Mouse (Mus musculus) lung, postnatal 0 days (tissue): ENCODE results near the gene Mvb12b.

Experiments used
- CTCF ChIP-seq: IDR thresholded peaks from 2 replicates; pipeline ENCODE4 v1.5.1; 2016; ENCODE audit warnings: antibody characterized with exemption, mild to moderate bottlenecking
- EP300 ChIP-seq: IDR thresholded peaks from 2 replicates; pipeline ENCODE4 v1.6.1; 2016; ENCODE audit warnings: antibody characterized with exemption, mild to moderate bottlenecking, control low read depth

DNA sequence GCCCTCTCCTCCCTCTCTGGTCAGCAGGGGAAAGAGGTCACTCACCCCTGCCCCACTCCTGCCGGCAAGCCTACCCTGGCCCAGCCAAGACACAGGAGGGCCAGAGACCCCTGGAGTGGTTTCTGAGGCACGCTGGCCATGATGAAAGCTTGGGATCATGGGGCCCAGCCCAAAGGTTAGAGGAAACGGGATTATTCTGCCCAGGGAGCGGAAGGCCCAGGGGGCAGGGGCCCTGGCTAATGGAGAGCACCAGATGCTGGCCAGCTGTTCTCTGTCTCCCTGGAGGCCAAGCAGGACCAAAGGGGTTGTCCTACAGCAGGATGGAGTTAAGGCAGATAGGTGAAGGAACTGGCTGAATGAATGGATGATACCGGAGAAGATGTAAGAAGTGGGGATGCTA lies 184.5 kb downstream of the Mvb12b start:
- TF ChIP-seq CTCF (no peak), EP300 (no peak)
